Mouse (Mus musculus): Measurements from ENCODE around the gene Gm5767.

DNA sequence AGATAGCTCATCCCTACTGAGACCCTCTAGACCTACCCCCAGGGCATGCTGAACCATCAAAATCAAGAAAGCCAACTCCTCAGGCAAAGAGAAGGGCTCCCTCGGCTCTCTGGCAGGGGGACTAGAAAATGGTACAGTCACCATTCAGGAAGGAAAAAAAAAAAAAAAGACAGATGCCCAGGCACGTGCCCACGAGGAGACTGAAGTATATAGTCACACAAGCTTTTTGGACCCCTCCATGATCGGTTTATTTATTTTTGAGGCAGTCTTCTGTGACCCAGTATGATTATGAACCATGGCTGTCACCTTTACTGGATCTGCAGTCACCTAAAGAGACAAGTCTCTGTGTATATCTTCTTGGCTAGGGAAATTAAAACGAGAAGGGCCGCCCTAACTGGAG is 7.2 kb upstream of the Gm5767 start:
- TF ChIP-seq CTCF (IDR thresholded peaks at IDR 0.05; ENCODE audit: low read depth, low read length) (no peak), POLR2A (IDR thresholded peaks at IDR 0.05; ENCODE audit: extremely low read depth, insufficient read depth, low read length) (no peak)
